Mouse (Mus musculus) spleen, adult 2 months (tissue): ENCODE measurements around the gene Stk11.

Experiments
- CTCF ChIP-seq: fragments of 200-500 bp; IDR thresholded peaks from 2 replicates; pipeline ENCODE4 v1.5.1; 2011; ENCODE audit warnings: mild to moderate bottlenecking, inconsistent platforms; ENCODE audit not compliant: insufficient read depth, insufficient read length, insufficient replicate concordance; ENCODE audit errors: extremely low read depth
- POLR2A ChIP-seq: fragments of 200-500 bp; IDR thresholded peaks from 2 replicates; pipeline ENCODE4 v1.6.1; 2011; ENCODE audit warnings: low read depth, low read length, inconsistent platforms

DNA sequence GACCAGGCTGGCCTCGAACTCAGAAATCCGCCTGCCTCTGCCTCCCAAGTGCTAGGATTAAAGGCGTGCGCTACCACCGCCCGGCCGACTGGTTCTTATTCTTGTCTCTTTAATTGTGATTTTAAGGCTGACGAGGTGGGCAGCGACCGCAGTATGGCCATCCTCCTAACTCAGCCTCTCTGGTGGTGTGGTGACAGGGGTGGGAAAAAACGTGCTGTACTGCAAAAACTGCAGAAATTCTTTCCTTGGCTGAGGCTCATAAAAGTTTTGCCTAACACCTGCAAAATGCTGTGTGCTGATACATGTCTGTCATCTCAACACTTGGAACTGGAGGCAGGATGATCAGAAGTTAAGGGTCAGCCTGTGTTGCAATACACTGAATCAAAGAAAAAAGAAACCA lies 57.8 kb downstream of the Stk11 start:
- TF ChIP-seq CTCF (no peak), POLR2A (no peak)
